Mouse (Mus musculus) inflammation-experienced regulatory T-cells, adult 6 months (primary cell): Measurements from ENCODE around the gene Vipr2. TPM values are rescaled to one million over a fixed set of nuclear protein-coding genes. Genes with fewer than 3 reads are reported as not detected.

Experiments
- ATAC-seq: one replicate; pipeline ENCODE4 v1.8.0; 2017
- polyA plus RNA-seq, 3 experiments: library from polyadenylated mRNA; unstranded; fragments of 100-300 nt; shearing (Covaris generic); gene quantifications; one replicate each; pipeline ENCODE4 v1.2.1; 2017

Gene Vipr2
- polyA plus RNA-seq, 3 experiments from 2014 or later = 0.41 to 3.5 (median 2.1) TPM

- no peak for ATAC-seq
These were observed 81.7 kb downstream of the Vipr2 start for GRCm38 (mm10) chr12:116159223-116159622.

- ATAC-seq = no peak
These were observed 82.2 kb downstream of the Vipr2 start for GRCm38 (mm10) chr12:116159695-116160094.

GRCm38 (mm10) chr12:116165368-116165767, 87.8 kb downstream of the Vipr2 start:
- no peak for ATAC-seq

- no peak for ATAC-seq
These were observed 92.1 kb downstream of the Vipr2 start for GRCm38 (mm10) chr12:116169666-116170065.

GRCm38 (mm10) chr12:116176930-116177329, 99.4 kb downstream of the Vipr2 start:
- ATAC-seq = no peak

- ATAC-seq = no peak
These were observed 104.0 kb downstream of the Vipr2 start for GRCm38 (mm10) chr12:116181436-116182050.

GRCm38 (mm10) chr12:116182376-116182775, 104.8 kb downstream of the Vipr2 start:
- no peak for ATAC-seq

- no peak for ATAC-seq
These were observed 105.8 kb downstream of the Vipr2 start for GRCm38 (mm10) chr12:116183212-116183935.

GRCm38 (mm10) chr12:116193952-116194351, 116.4 kb downstream of the Vipr2 start:
- no peak for ATAC-seq

- ATAC-seq = no peak
These were observed 117.1 kb downstream of the Vipr2 start for GRCm38 (mm10) chr12:116194641-116195040.

Other genes starting within 250 kb of the Vipr2 start
- 10 to 100 TPM; 45.2 to 60.0 (median 50.7) TPM for gene Zfp386, start 30.0 kb upstream of the Vipr2 start, polyA plus RNA-seq
- gene Wdr60, start 185.3 kb downstream of the Vipr2 start, polyA plus RNA-seq = 1 to 10 TPM in 2 of 3 experiments, not detected in 1; 1.2 to 1.9 TPM
- 1 to 10 TPM in 1 of 3 experiments, not detected in 2; 2.2 TPM for gene Gm11027, start 197.7 kb downstream of the Vipr2 start, polyA plus RNA-seq
- 10 to 100 TPM; 42.0 to 63.3 (median 61.0) TPM for gene Esyt2, start 203.5 kb downstream of the Vipr2 start, polyA plus RNA-seq